Mouse (Mus musculus): ENCODE data around the gene Fcgr3. TPM values are rescaled to one million over a fixed set of nuclear protein-coding genes. Genes with fewer than 3 reads are reported as not detected.
"Not testable (repeated sequence)": the region's sequence is repeated elsewhere in the genome, so short reads cannot be mapped to it uniquely, and the experiment has no call there.

Gene Fcgr3
- total RNA-seq (2012; rRNA removed) (4.3 and 8.5 TPM in 2 replicates), total RNA-seq (2014; rRNA removed) (6.1 and 6.3 TPM in 2 replicates), polyA plus RNA-seq (2012; ENCODE audit: insufficient read length, low read depth) (2.6 and 3.7 TPM in 2 replicates)

- H3K4me1 ChIP-seq (ENCODE audit: control insufficient read depth in 1 of 2, insufficient read depth in 2 of 2); dilution Hi-C loops (cut with MboI; ENCODE audit: extremely low pct_ligation_motif_present, extremely low pct_unique_long_range_greater_than_20kb, low sequenced_read_pairs); H3K9ac ChIP-seq (ENCODE audit: insufficient read depth, low read depth); in situ Hi-C loops (cut with MboI; ENCODE audit: low pct_ligation_motif_present, low pct_unique_long_range_greater_than_20kb, low sequenced_read_pairs); H3K4me2 ChIP-seq (ENCODE audit: insufficient read depth, low read depth, poor library complexity, severe bottlenecking); H3K36me3 ChIP-seq (replicated peaks in 1 of 2; ENCODE audit: control insufficient read depth in 1 of 2, insufficient read depth in 1 of 2, low read length in 1 of 2); H3K27me3 ChIP-seq (replicated peaks); H3K9me3 ChIP-seq (replicated peaks; ENCODE audit: low read length); H3K79me2 ChIP-seq (replicated peaks; ENCODE audit: control insufficient read depth, extremely low read depth, insufficient read depth, poor library complexity, severe bottlenecking): not testable (repeated sequence)
- Histone ChIP-seq H3K27ac (ENCODE audit: insufficient read depth, low read depth) (peak within 1 kb of the TSS; percentile 55), H3K4me3 (replicated peaks in 1 of 3; ENCODE audit: low read depth in 2 of 3, low read length in 2 of 3, poor library complexity in 1 of 3) (peak within 1 kb of the TSS; percentile 38 to 63 (median 41))
- DNase-seq (ENCODE audit: extremely low read depth): peak; percentile 84
- TF ChIP-seq BHLHE40 (IDR thresholded peaks at IDR 0.05; ENCODE audit: low read depth, low read length) (peak; percentile 51), TBP (conservative IDR thresholded peaks at IDR 0.05; ENCODE audit: low read depth, low read length) (peak; percentile 89), UBTF (IDR thresholded peaks at IDR 0.05; ENCODE audit: low read depth, low read length) (peak; percentile 70), ELF1 (IDR thresholded peaks at IDR 0.05; ENCODE audit: low read depth, low read length) (peak; percentile 55; the same call in 1 of the 2 replicates), MAFK (IDR thresholded peaks at IDR 0.05; ENCODE audit: insufficient replicate concordance, low read length) (peak; percentile 19; the same call in 1 of the 2 replicates), SMC3 (IDR thresholded peaks at IDR 0.05; ENCODE audit: low read depth, low read length) (peak; percentile 48), NRF1 (IDR thresholded peaks at IDR 0.05; ENCODE audit: low read depth, low read length) (peak; percentile 64), MAX (IDR thresholded peaks at IDR 0.05; ENCODE audit: low read length) (peak; percentile 49; the same call in 1 of the 2 replicates), CTCF (conservative IDR thresholded peaks at IDR 0.05 in 1 of 2, IDR thresholded peaks at IDR 0.05 in 1 of 2; ENCODE audit: low read depth in 2 of 2, low read length in 2 of 2) (peak in 1 of 2 experiments; percentile 51; a peak in 2 of 4 replicates)
Observed at GRCm38 (mm10) chr1:171064491-171065242, at the start of gene Fcgr3. Fcgr3 (minus strand) TSS chr1:171064935.

- no peak; the same call in 1 of the 2 replicates for TF ChIP-seq ZMIZ1 (IDR thresholded peaks at IDR 0.05; ENCODE audit: low read depth, low read length)
- peak; percentile 68 for TF ChIP-seq NELFE (IDR thresholded peaks at IDR 0.05; ENCODE audit: low read depth, low read length)
- TF ChIP-seq BHLHE40 (IDR thresholded peaks at IDR 0.05; ENCODE audit: low read depth, low read length): peak; percentile 89
- no peak for TF ChIP-seq ZC3H11A (IDR thresholded peaks at IDR 0.05; ENCODE audit: low read depth, low read length)
- TF ChIP-seq MAX (IDR thresholded peaks at IDR 0.05; ENCODE audit: low read length): peak; percentile 43; the same call in 1 of the 2 replicates
- TF ChIP-seq MXI1 (IDR thresholded peaks at IDR 0.05; ENCODE audit: low read depth, low read length): peak; percentile 27; the same call in 1 of the 2 replicates
- no peak for TF ChIP-seq MAFK (IDR thresholded peaks at IDR 0.05; ENCODE audit: insufficient replicate concordance, low read length)
- TF ChIP-seq ZKSCAN1 (IDR thresholded peaks at IDR 0.05; ENCODE audit: borderline replicate concordance, low read depth, low read length): no peak
- TF ChIP-seq CHD1 (IDR thresholded peaks at IDR 0.05; ENCODE audit: low read depth, low read length): 0 out of 2 replicates have a peak, but pooled peaks have one; percentile 65
- 0 out of 2 replicates have a peak, but pooled peaks have one; percentile 26 for TF ChIP-seq KAT2A (IDR thresholded peaks at IDR 0.05; ENCODE audit: insufficient replicate concordance, low read length)
- TF ChIP-seq MEF2A (IDR thresholded peaks at IDR 0.05; ENCODE audit: borderline replicate concordance, low read depth, low read length): peak; percentile 61; the same call in 1 of the 2 replicates
- TF ChIP-seq UBTF (IDR thresholded peaks at IDR 0.05; ENCODE audit: low read depth, low read length): 0 out of 2 replicates have a peak, but pooled peaks have one; percentile 37
- TF ChIP-seq POLR2A (IDR thresholded peaks at IDR 0.05; ENCODE audit: low read depth, low read length): peak; percentile 78
- TF ChIP-seq CHD2 (IDR thresholded peaks at IDR 0.05; ENCODE audit: low read length): 0 out of 2 replicates have a peak, but pooled peaks have one; percentile 28
- TF ChIP-seq ZNF384 (IDR thresholded peaks at IDR 0.05; ENCODE audit: low read depth, low read length): no peak
- TF ChIP-seq EP300 (IDR thresholded peaks at IDR 0.05; ENCODE audit: low read length): no peak; the same call in 1 of the 2 replicates
- TF ChIP-seq ETS1 (conservative IDR thresholded peaks at IDR 0.05; ENCODE audit: low read depth, low read length): peak; percentile 65
- TF ChIP-seq CTCF (conservative IDR thresholded peaks at IDR 0.05 in 1 of 2, IDR thresholded peaks at IDR 0.05 in 1 of 2; ENCODE audit: low read depth in 2 of 2, low read length in 2 of 2): no peak
- TF ChIP-seq NRF1 (IDR thresholded peaks at IDR 0.05; ENCODE audit: low read depth, low read length): no peak
- TF ChIP-seq IRF4 (IDR thresholded peaks at IDR 0.05; ENCODE audit: low read depth, low read length): peak; percentile 81
- TF ChIP-seq TCF12 (IDR thresholded peaks at IDR 0.05; ENCODE audit: low read depth, low read length): peak; percentile 84
- no peak for TF ChIP-seq MAZ (IDR thresholded peaks at IDR 0.05; ENCODE audit: low read depth, low read length)
- peak; percentile 66 for TF ChIP-seq HCFC1 (IDR thresholded peaks at IDR 0.05; ENCODE audit: low read depth, low read length)
- TF ChIP-seq ELF1 (IDR thresholded peaks at IDR 0.05; ENCODE audit: low read depth, low read length): peak; percentile 80
- TF ChIP-seq SMC3 (IDR thresholded peaks at IDR 0.05; ENCODE audit: low read depth, low read length): no peak
- peak; percentile 23; the same call in 1 of the 2 replicates for TF ChIP-seq MYC (IDR thresholded peaks at IDR 0.05; ENCODE audit: low read depth, low read length)
- no peak; the same call in 1 of the 2 replicates for TF ChIP-seq TBP (conservative IDR thresholded peaks at IDR 0.05; ENCODE audit: low read depth, low read length)
- no peaks in the 10 kb centered on the region for H3K36me3 ChIP-seq (replicated peaks in 1 of 2; ENCODE audit: control insufficient read depth in 1 of 2, insufficient read depth in 1 of 2, low read length in 1 of 2)
- H3K9ac ChIP-seq (ENCODE audit: insufficient read depth, low read depth): peak within 1 kb of the TSS; percentile 32
- H3K4me3 ChIP-seq (replicated peaks in 1 of 3; ENCODE audit: low read depth in 2 of 3, low read length in 2 of 3, poor library complexity in 1 of 3): peak within 1 kb of the TSS; percentile 52 to 65 (median 56)
- peak within 1 kb of the TSS; percentile 58 for H3K4me2 ChIP-seq (ENCODE audit: insufficient read depth, low read depth, poor library complexity, severe bottlenecking)
- H3K9me3 ChIP-seq (replicated peaks; ENCODE audit: low read length): no peaks in the 10 kb centered on the region
- peak; percentile 73 for DNase-seq (ENCODE audit: extremely low read depth)
- no peaks in the 10 kb centered on the region for H3K27me3 ChIP-seq (replicated peaks)
- H3K4me1 ChIP-seq (ENCODE audit: control insufficient read depth in 1 of 2, insufficient read depth in 2 of 2): peaks cover 6 to 17% of the 10 kb centered on the region in 2 experiments
- H3K27ac ChIP-seq (ENCODE audit: insufficient read depth, low read depth): peak within 1 kb of the TSS; percentile 10
- dilution Hi-C loops (cut with MboI; ENCODE audit: extremely low pct_ligation_motif_present, extremely low pct_unique_long_range_greater_than_20kb, low sequenced_read_pairs): no loop called here
- in situ Hi-C loops (cut with MboI; ENCODE audit: low pct_ligation_motif_present, low pct_unique_long_range_greater_than_20kb, low sequenced_read_pairs): loop anchor here (5.0 kb wide), 2 partner anchors 108 to 217 kb away; partner anchors contain the start of gene Tomm40l
- no peaks in the 10 kb centered on the region for H3K79me2 ChIP-seq (replicated peaks; ENCODE audit: control insufficient read depth, extremely low read depth, insufficient read depth, poor library complexity, severe bottlenecking)
Observed at GRCm38 (mm10) chr1:171113873-171114299, 49.2 kb upstream of the Fcgr3 start, which contains the start of gene Cfap126. Cfap126 (plus strand) TSS chr1:171113918.

Measured in CH12.LX (cell line).